Mouse (Mus musculus) heart, postnatal 10 days (tissue): ENCODE data around the gene Mrc1. TPM values are rescaled to one million over a fixed set of nuclear protein-coding genes. Genes with fewer than 3 reads are reported as not detected.

Experiments
- DNase-seq, 2 experiments: peaks; one replicate each; pipeline ENCODE4 v3.0.0; 2021
- intact Hi-C: fragments of 180-260 bp; cut with DNase I; formaldehyde crosslinking; loops from one replicate; pipeline ENCODE4 v1.15.1; 2025
- total RNA-seq, 2 experiments: library from RNA; stranded (reverse); gene quantifications; 2 replicates each; pipeline ENCODE4 v1.2.3; 2021

Gene Mrc1
- total RNA-seq, 2 experiments from 2014 or later = 15.8 to 19.7 TPM

- intact Hi-C loops = no loop called here
These were observed 10.0 kb downstream of the Mrc1 start for GRCm38 (mm10) chr2:14239151-14239550.

GRCm38 (mm10) chr2:14244157-14244556 is 15.0 kb downstream of the Mrc1 start:
- intact Hi-C loops = no loop called here
- no peak for DNase-seq

More at GRCm38 (mm10) chr2:14239151-14239550, 10.0 kb downstream of the Mrc1 start:
- no peak for DNase-seq

GRCm38 (mm10) chr2:14244668-14245067 is 15.5 kb downstream of the Mrc1 start:
- no peak for DNase-seq

GRCm38 (mm10) chr2:14249839-14250564 is 20.8 kb downstream of the Mrc1 start:
- intact Hi-C loops = no loop called here
- no peak for DNase-seq

More at GRCm38 (mm10) chr2:14244668-14245067, 15.5 kb downstream of the Mrc1 start:
- intact Hi-C loops = no loop called here

GRCm38 (mm10) chr2:14251938-14252337 is 22.7 kb downstream of the Mrc1 start:
- intact Hi-C loops = no loop called here
- DNase-seq = no peak

GRCm38 (mm10) chr2:14258345-14258850 is 29.2 kb downstream of the Mrc1 start:
- intact Hi-C loops = no loop called here
- no peak for DNase-seq

- intact Hi-C loops = no loop called here
- DNase-seq = no peak
These were observed 32.9 kb downstream of the Mrc1 start for GRCm38 (mm10) chr2:14262090-14262489.

- peak in 1 of 2 experiments; percentile 15 for DNase-seq
- intact Hi-C loops = no loop called here
These were observed 40.0 kb downstream of the Mrc1 start for GRCm38 (mm10) chr2:14269160-14269559.

- intact Hi-C loops = no loop called here
- DNase-seq = no peak
These were observed 42.9 kb downstream of the Mrc1 start for GRCm38 (mm10) chr2:14272088-14272487.

- DNase-seq = no peak
- intact Hi-C loops = no loop called here
These were observed 46.6 kb downstream of the Mrc1 start for GRCm38 (mm10) chr2:14275796-14276195.

- DNase-seq = no peak
- intact Hi-C loops = no loop called here
These were observed 50.1 kb downstream of the Mrc1 start for GRCm38 (mm10) chr2:14279256-14279655.

GRCm38 (mm10) chr2:14279795-14280194 is 50.6 kb downstream of the Mrc1 start:
- DNase-seq = no peak
- intact Hi-C loops = no loop called here

GRCm38 (mm10) chr2:14295334-14295733 is 66.1 kb downstream of the Mrc1 start:
- intact Hi-C loops = no loop called here
- peak; percentile 91 to 97 for DNase-seq

- DNase-seq = no peak
- intact Hi-C loops = no loop called here
These were observed 83.6 kb downstream of the Mrc1 start for GRCm38 (mm10) chr2:14312505-14313380.

- DNase-seq = no peak
- intact Hi-C loops = no loop called here
These were observed 85.9 kb downstream of the Mrc1 start for GRCm38 (mm10) chr2:14315113-14315512.

GRCm38 (mm10) chr2:14341652-14342308 is 112.6 kb downstream of the Mrc1 start:
- peak; percentile 88 to 89 for DNase-seq
- intact Hi-C loops = no loop called here

GRCm38 (mm10) chr2:14342309-14342839 is 113.2 kb downstream of the Mrc1 start:
- intact Hi-C loops = no loop called here
- peak; percentile 42 to 50 for DNase-seq
